Mouse (Mus musculus): ENCODE results near the gene Sept5.
A peak's percentile ranks its signal among the peaks of the same experiment; 100 is the strongest.

GRCm38 (mm10) chr16:18617370-18618065 lies 12.2 kb downstream of the Sept5 start:
- TF ChIP-seq CTCF (IDR thresholded peaks at IDR 0.05; ENCODE audit: extremely low read depth, insufficient read depth, low read length) (peak; percentile 98), POLR2A (IDR thresholded peaks at IDR 0.05; ENCODE audit: extremely low read depth, insufficient read depth, low read length) (no peak)

Data from cortical plate, adult 2 months (tissue).